Mouse (Mus musculus): ENCODE data around the gene Col15a1.

The Col15a1 gene

GRCm38 (mm10) chr4:47230498-47230897, 22.5 kb downstream of the Col15a1 start:
- DNase-seq, result no peak

GRCm38 (mm10) chr4:47231322-47231721, 23.4 kb downstream of the Col15a1 start:
- no peak for DNase-seq

- DNase-seq, result no peak
These were observed 25.4 kb downstream of the Col15a1 start for GRCm38 (mm10) chr4:47233192-47233835.

GRCm38 (mm10) chr4:47234667-47235267, 26.8 kb downstream of the Col15a1 start:
- peak; percentile 88 to 91 for DNase-seq

DNA sequence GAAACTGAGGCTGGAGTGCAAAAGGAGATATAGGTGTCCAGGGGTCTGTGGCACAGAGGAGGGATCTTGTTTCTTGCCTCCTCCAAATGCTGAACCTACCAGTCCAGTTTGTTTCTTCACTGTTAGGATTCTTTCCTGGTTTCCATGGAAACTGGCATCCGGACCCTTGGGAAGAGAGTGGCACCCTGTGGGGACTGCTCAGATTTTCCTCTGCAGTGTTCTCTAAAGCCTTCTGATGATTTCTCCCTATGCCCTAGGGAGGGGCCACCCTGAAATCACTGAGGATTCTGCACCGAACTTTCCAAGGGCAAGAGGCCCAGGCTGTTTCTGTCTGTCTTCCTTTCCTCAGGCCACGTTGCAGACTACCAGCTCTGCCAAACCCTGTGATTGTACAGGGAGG, 27.4 kb downstream of the Col15a1 start:
- DNase-seq, result no peak

DNA sequence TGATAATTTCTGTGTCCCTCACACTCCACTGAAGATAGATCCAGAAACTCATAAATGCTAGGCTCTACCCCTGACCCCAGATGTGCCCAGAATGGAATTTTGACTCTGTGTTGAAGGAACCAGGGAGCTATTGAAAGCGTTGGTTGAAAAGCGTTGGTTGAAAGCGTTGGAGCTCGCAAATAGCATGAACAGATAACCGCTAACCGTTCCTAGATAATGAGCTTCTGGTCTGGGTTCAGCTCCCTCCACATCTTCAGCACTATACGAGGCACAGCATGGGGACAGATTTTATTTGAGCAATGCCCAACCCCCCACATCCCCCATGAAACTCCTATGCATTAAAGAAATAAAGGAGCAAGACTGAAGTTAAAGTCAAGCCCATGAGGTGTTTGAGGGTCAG, 28.1 kb downstream of the Col15a1 start:
- DNase-seq, result no peak

DNA sequence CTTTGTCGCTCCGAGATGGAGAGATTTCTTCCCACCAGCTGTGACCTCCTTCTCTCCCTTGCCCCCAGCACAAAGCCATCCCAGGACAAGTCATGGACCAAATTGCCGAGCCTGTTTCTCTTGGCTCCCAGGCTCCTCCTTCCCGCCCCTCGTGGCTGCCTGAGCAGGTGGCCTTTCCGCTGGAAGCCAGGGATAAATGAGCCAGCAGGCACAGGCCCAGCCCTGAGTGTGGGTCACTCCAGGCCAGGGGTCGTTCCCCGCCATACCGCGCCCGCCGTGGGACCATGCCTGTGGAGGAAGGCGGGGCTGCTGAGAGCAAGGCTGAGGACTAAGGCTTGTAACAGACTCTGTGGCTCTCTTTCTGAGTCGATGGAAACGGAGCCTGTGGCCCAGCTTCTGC, 29.3 kb downstream of the Col15a1 start:
- peak; percentile 69 to 77 for DNase-seq

GRCm38 (mm10) chr4:47239114-47239513, 31.2 kb downstream of the Col15a1 start:
- DNase-seq, result no peak

DNA sequence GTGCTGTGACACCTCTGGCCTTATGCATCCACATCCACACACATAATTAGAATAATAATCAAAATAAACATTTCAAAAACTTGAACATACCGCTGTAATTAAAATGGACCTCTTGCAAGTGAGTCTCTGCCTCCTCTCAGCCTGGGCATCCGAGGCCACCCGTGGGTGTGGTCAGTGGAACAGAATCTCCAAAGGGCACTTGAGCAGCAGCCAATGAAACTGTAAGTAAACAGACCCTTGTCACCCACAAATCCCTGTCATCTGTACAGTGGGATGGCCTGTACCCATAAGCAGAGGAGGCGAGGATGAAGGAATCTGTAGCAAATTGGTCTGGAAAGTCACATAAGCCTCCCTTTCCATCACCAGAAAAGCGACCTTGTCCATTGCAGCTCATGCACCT, 32.9 kb downstream of the Col15a1 start:
- no peak for DNase-seq

DNA sequence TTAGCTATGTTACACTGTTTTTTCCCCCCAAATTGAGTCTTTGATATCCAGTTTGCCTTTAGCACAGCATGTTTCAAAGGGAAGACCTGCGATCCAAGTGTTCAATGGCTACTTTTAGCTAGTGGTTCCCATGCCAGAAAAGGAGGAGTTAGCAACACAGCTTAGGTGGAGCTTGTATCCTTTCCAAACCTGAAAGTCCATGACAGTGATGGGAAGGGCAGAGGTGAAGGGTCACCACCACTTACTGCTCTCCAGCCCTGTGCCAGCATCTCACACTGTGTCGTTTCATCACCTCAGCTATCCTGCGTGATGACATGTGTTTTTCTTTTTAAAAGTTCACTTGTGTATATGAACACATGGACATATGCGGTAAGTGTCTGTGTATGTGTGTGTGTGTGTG, 34.2 kb downstream of the Col15a1 start:
- DNase-seq, result no peak

DNA sequence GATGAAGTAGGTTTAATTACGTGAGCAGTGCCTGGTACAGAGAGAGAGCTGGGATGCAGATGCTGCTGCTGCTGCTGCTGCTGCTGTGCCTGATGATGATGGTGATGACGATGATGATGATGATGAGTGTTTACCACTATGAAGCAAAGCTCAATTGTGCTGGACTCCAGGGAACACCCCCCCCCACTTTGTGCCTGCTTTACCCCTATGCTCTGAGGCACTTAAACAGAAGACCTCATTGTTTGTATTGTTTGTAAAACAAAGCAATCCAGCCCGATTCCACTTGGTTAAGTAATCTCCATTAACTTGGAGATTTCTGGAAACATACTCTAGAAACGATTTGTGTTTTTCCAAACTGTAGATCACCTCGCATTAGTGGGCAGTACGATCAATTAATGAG, 36.7 kb downstream of the Col15a1 start:
- no peak for DNase-seq

DNA sequence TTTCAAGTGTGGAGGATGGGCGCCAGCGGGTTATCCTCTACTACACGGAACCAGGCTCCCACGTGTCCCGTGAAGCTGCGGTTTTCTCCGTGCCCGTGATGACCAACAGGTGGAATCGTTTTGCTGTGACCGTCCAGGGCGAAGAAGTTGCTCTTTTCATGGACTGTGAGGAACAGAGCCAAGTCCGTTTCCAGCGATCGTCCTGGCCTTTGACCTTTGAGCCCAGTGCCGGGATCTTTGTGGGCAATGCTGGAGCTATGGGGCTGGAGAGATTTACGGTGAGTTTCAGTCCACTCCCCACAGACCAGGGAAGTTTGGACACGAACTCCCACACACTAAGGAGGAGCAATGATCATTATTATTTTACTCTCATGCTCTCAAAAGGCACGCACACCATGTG, 37.7 kb downstream of the Col15a1 start:
- DNase-seq, result no peak

DNA sequence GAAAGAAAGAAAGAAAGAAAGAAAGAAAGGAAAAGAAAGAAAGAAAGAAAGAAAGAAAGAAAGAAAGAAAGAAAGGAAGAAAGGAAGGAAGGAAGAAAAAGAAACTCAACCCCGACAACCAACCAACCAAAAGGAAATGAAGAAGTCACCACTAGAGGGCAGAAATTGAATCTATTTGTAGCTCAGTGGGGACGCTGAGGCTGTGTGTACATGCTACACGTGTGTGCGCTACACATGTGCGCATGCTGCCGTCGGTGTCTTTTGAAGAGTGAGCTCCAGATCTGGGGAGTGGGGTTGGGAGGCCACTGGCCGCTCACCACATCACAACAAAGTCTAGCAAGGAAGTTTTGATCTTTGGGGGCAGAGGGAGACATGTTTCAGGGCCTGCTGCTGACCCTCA, 38.9 kb downstream of the Col15a1 start:
- DNase-seq, result no peak

DNA sequence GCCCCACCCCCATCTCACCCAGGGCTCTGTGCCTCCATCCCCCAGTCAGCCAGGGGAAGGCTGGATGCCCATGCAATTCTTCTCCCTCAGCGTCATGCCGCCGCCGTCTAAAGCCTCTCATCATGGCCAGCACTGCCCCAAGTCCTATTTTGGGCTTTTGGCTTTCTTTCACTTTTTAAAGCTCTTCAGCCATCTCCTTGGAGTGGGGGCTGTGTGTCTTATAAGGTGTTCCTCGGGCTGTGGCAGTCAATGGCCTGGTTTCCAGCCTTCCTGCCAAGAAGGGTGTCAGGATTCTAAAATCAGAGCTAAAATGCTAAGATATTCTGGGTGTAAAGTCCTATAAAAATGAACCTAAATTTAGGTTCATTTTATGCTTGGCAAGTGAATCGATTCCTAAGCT, 39.6 kb downstream of the Col15a1 start:
- no peak for DNase-seq

DNA sequence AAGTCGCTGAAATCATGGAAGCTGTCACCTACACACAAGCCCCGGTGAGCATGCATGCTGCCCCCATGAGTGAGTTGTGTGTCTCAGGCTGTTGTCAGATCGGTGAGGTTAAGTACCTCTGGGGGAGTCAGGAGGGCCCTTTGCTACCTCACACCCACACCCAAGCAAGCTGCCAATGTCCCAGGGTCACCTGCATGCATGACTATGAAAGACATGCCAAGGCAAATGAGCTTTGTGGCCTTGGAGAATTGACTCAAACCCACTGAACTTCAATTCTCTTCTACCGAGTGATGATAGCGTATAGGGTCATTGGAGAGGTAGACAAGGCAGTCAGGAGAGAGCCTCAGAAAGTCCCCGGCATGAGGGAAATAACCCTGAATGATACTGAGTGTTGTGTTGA, 41.2 kb downstream of the Col15a1 start:
- DNase-seq, result no peak

- DNase-seq, result peak; percentile 90
These were observed 43.1 kb downstream of the Col15a1 start for GRCm38 (mm10) chr4:47251069-47251468.

GRCm38 (mm10) chr4:47251693-47252435, 43.9 kb downstream of the Col15a1 start:
- DNase-seq, result peak; percentile 44 to 58

DNA sequence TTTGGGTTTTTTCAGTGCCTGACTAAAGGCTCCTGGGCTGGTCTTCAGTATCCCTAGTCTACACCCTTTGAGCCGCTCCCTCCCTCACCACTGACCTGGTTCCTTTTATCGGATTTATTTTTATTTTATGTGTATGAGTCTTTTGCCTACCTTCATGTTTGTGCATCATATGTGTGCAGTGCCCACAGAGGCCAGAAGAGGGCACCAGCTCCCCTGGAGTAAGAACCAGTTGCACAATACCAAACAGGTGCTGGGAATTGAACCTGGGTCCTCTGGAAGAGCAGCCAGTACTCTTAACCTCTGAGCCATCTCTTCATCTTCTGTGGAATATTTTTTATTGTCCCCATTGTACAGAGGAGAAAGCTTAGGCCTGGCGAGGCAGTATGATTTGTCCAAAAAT, 44.7 kb downstream of the Col15a1 start:
- DNase-seq, result no peak

DNA sequence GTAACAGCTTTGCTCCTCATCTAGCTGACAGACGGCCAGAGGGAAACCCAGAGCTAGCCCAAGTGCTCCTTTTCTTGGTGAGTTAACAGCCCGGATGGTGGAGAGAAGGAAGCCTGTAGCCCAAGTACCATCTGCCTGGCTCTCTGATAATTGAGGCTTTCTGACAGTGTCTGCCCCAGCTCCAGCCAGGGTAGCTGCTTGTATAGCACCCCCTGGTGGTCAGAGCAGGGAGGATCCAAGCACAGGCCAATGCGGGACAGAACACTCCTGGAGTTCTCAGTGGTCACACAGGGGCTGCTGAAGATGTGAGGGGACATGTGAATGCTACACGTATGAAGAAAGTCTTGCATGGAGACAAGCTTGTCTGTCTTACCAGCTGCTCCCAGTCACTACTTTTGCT, 47.7 kb downstream of the Col15a1 start:
- peak; percentile 88 to 90 for DNase-seq

GRCm38 (mm10) chr4:47258201-47258600, 50.2 kb downstream of the Col15a1 start:
- DNase-seq, result no peak

GRCm38 (mm10) chr4:47261049-47261448, 53.1 kb downstream of the Col15a1 start:
- DNase-seq, result no peak

DNA sequence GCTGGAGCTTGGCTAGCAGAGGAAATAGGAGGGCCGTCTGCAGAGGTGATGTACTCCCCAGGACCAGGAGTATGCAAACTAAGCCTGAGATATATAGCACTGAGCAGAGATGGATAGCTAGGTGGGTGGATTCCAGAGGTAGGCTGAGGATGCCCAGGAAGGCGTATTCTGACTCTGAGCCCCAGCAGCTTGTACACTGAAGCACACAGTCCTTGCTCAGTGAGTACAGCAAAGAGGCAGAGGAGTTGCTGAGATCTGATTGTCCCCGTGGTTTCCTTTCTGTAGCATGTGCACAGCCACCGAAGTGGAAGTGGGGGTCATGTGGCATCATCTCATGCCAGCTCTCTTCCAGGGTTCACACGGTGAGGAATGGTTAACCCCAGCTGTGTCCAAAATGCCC, 54.0 kb downstream of the Col15a1 start:
- DNase-seq, result no peak

DNA sequence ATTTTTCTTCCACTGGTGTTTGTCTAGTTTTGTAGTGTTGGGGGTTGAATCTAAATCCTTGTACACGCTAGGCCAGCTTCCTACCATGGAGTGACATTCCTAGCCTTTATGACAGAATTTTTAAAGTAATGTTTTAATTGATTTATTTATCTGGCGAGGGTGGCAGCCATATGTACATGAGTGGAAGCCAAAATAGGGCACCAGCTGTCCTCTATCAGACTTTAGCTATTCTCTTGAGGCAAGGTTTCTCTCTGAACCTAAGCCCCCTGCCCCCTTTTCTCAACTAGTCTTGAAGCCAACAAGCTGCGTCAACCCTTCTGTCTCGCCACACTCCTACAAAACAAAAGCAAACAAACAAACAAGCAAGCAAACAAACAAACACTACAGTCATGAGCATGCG, 57.6 kb downstream of the Col15a1 start:
- DNase-seq, result no peak

GRCm38 (mm10) chr4:47272452-47273130, 64.6 kb downstream of the Col15a1 start:
- no peak for DNase-seq
